Mouse (Mus musculus): ENCODE measurements around the gene Cd79a. TPM values are rescaled to one million over a fixed set of nuclear protein-coding genes. Genes with fewer than 3 reads are reported as not detected.

Cd79a gene
- polyA plus RNA-seq, 1 experiment = 0.15 TPM

DNA sequence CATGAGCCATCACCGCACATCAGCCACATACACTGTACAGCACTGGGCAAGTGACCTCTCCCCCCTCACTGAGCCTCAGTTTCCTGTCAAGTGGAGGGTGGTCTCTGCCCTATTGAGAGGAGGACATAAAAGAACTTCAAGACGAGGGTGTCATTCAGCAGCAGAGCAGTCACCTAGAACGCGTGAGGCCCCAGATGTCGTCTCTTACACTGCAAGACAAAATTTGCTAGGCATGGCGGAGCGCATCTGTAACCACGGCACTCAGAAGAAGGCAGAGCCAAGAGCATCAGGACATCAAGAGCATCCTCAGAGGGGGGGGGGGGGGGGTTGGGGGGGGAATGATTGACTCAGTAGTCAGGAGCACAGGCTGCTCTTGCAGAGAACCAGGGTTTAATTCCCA lies 912 bp upstream of the Cd79a start:
- no peaks in the 10 kb centered on the region for H3K36me3 ChIP-seq (ENCODE audit: control insufficient read depth, insufficient read depth, low read length)
- TF ChIP-seq CTCF (IDR thresholded peaks at IDR 0.05; ENCODE audit: control insufficient read depth, insufficient read depth, insufficient replicate concordance, low read depth, low read length) = no peak
- no peaks in the 10 kb centered on the region for H3K4me1 ChIP-seq (ENCODE audit: control insufficient read depth, insufficient read depth, low read length)
- no peak overlapping the region for H3K27ac ChIP-seq (ENCODE audit: control insufficient read depth, insufficient read depth, low read depth, low read length)
- no peaks in the 10 kb centered on the region for H3K27me3 ChIP-seq (ENCODE audit: control insufficient read depth, insufficient read depth, low read length)
- no peak overlapping the region for H3K4me3 ChIP-seq (ENCODE audit: control insufficient read depth, low read depth, low read length)

DNA sequence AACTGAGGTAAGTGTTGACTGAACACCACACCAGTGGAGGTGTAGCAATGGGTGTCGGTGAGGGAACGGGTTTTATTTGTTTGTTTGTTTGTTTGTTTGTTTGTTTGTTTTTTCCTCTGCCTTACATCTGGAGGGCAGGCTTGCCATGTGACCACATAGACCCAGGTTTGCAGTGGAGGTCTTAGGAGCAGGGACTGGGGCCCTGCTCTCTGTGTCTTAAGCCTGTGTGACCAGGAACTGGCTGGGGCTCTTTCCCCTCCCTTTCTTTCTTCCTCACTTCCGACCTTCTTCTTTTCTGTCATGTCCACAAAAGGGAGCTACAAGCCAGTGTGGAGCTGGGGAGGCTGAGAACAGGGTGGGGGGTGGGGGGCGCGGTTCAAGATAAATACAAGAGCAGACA lies 778 bp downstream of the Cd79a start:
- no peak overlapping the region for H3K4me3 ChIP-seq (ENCODE audit: control insufficient read depth, low read depth, low read length)
- H3K27ac ChIP-seq (ENCODE audit: control insufficient read depth, insufficient read depth, low read depth, low read length) = no peak overlapping the region
- H3K27me3 ChIP-seq (ENCODE audit: control insufficient read depth, insufficient read depth, low read length) = no peaks in the 10 kb centered on the region
- TF ChIP-seq POLR2A (IDR thresholded peaks at IDR 0.05; ENCODE audit: control insufficient read depth, low read depth, low read length) (no peak), CTCF (IDR thresholded peaks at IDR 0.05; ENCODE audit: control insufficient read depth, insufficient read depth, insufficient replicate concordance, low read depth, low read length) (no peak)
- no peaks in the 10 kb centered on the region for H3K36me3 ChIP-seq (ENCODE audit: control insufficient read depth, insufficient read depth, low read length)
- peaks cover 3% of the 10 kb centered on the region; the same call in 1 of the 2 replicates for H3K4me1 ChIP-seq (ENCODE audit: control insufficient read depth, insufficient read depth, low read length)

DNA sequence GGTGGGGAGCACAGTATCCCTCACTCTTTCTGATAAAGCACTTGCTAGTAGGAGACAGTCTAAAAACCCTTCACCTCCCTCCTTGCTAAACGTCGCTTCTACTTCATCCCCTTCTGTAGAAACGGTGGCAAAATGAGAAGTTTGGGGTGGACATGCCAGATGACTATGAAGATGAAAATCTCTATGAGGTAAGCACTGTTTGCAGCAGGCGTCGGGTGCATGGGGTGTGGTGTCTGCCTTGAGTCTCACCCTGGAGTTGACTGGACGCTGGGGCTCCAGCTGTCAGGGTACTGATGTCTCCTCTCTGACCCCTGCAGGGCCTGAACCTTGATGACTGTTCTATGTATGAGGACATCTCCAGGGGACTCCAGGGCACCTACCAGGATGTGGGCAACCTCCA lies 3.9 kb downstream of the Cd79a start:
- no peaks in the 10 kb centered on the region for H3K27me3 ChIP-seq (ENCODE audit: control insufficient read depth, insufficient read depth, low read length)

DNA sequence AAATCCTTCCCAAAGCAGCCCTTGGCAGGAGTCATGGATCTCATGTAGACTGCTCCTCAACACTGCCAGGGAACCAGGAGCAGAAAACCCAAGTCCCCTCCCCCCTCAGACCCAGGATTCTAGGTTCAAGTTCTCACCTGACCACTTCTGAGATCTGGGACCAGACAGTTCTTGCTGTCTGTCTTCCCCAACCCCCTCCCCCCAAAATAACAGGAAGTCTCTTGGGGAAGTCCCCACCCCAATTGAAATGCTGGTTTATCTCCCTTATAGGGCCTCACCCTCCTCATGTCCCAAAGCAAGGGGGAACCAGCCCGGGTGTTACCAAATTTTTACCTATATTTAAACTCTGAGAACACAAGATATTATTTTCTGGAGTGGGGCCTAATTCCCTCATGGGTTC lies 4.7 kb downstream of the Cd79a start:
- Histone ChIP-seq H3K36me3 (ENCODE audit: control insufficient read depth, insufficient read depth, low read length) (no peaks in the 10 kb centered on the region), H3K4me1 (ENCODE audit: control insufficient read depth, insufficient read depth, low read length) (peaks cover 3% of the 10 kb centered on the region; the same call in 1 of the 2 replicates), H3K27me3 (ENCODE audit: control insufficient read depth, insufficient read depth, low read length) (no peaks in the 10 kb centered on the region), H3K27ac (ENCODE audit: control insufficient read depth, insufficient read depth, low read depth, low read length) (no peak overlapping the region), H3K4me3 (ENCODE audit: control insufficient read depth, low read depth, low read length) (no peak overlapping the region)
- TF ChIP-seq CTCF (IDR thresholded peaks at IDR 0.05; ENCODE audit: control insufficient read depth, insufficient read depth, insufficient replicate concordance, low read depth, low read length) = no peak

More for the DNA sequence above, 3.9 kb downstream of the Cd79a start:
- no peaks in the 10 kb centered on the region for H3K36me3 ChIP-seq (ENCODE audit: control insufficient read depth, insufficient read depth, low read length)
- H3K4me1 ChIP-seq (ENCODE audit: control insufficient read depth, insufficient read depth, low read length) = peaks cover 3% of the 10 kb centered on the region; the same call in 1 of the 2 replicates
- no peak overlapping the region for H3K27ac ChIP-seq (ENCODE audit: control insufficient read depth, insufficient read depth, low read depth, low read length)
- TF ChIP-seq POLR2A (IDR thresholded peaks at IDR 0.05; ENCODE audit: control insufficient read depth, low read depth, low read length) (no peak), CTCF (IDR thresholded peaks at IDR 0.05; ENCODE audit: control insufficient read depth, insufficient read depth, insufficient replicate concordance, low read depth, low read length) (no peak)
- H3K4me3 ChIP-seq (ENCODE audit: control insufficient read depth, low read depth, low read length) = no peak overlapping the region

DNA sequence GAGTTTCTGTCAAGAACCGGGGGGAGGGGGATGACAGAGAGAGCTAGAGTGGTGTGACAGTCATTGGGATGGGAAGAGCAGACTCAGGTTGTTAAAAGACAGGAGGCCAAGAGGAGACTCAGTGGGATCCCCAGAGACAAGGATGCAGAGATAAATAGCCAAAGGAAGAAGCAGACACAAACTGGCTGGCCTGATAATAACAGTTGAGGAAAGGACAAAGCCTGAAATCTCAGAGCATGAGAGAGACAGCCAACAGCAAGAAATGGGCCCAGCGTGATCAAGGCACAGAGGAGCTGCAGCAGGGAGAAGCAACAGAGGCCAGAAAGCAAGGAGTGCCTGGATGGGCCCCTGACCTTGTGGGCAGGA lies 5.1 kb downstream of the Cd79a start:
- H3K27ac ChIP-seq (ENCODE audit: control insufficient read depth, insufficient read depth, low read depth, low read length) = peak overlapping the region; percentile 56; the same call in 1 of the 2 replicates
- peak overlapping the region; percentile 71 for H3K4me3 ChIP-seq (ENCODE audit: control insufficient read depth, low read depth, low read length)
- peaks cover 3% of the 10 kb centered on the region; the same call in 1 of the 2 replicates for H3K4me1 ChIP-seq (ENCODE audit: control insufficient read depth, insufficient read depth, low read length)
- no peak for TF ChIP-seq POLR2A (IDR thresholded peaks at IDR 0.05; ENCODE audit: control insufficient read depth, low read depth, low read length)
- no peak for TF ChIP-seq CTCF (IDR thresholded peaks at IDR 0.05; ENCODE audit: control insufficient read depth, insufficient read depth, insufficient replicate concordance, low read depth, low read length)
- no peaks in the 10 kb centered on the region for H3K36me3 ChIP-seq (ENCODE audit: control insufficient read depth, insufficient read depth, low read length)
- H3K27me3 ChIP-seq (ENCODE audit: control insufficient read depth, insufficient read depth, low read length) = no peaks in the 10 kb centered on the region

DNA sequence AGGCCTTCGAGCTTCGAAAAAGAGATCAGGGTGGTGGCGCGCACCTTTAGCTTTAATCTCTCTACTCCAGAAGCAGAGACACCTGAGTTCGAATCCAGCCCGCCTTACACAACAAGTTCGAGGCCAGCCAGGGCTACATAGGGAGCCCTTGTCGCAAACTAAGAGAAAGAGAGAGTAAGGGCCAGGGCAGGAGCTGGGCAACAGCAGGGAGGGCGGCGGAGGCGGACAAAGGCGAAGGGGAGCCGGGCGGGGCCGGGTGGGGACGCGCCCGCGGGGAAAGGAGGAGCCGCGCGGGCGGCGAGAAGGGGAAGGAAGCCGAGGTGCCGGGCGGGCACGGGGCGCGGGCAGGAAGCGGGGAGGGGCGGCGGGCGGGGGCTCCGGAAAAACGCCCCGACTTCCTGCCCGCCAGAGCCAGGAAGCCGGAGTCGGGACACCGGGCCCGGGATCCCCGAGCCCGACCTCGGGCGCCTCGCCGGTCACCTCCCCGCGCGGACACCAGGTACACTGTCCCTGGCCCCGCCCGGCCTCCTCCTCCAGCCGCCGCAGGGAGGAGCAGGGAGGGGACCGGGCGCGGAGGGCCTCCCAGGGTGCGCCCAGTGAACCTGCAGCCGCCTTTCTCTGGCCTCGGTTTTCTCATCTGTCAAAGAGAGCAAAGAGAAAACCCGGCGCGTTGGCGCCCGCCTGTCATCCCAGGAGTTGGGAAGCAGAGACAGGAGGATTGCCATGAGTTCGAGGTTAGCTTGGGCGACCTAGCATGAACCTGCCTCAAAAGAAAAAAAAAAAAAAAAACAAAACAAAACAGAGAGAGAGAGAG lies 5.7 kb downstream of the Cd79a start, which contains the start of gene Arhgef1:
Gene Arhgef1 (plus strand): TSS at position 283 of the 814 bp plus-strand sequence.
- peak within 1 kb of the TSS; percentile 56 for H3K27ac ChIP-seq (ENCODE audit: control insufficient read depth, insufficient read depth, low read depth, low read length)
- H3K27me3 ChIP-seq (ENCODE audit: control insufficient read depth, insufficient read depth, low read length) = no peaks in the 10 kb centered on the region
- peaks cover 3% of the 10 kb centered on the region; the same call in 1 of the 2 replicates for H3K4me1 ChIP-seq (ENCODE audit: control insufficient read depth, insufficient read depth, low read length)
- TF ChIP-seq CTCF (IDR thresholded peaks at IDR 0.05; ENCODE audit: control insufficient read depth, insufficient read depth, insufficient replicate concordance, low read depth, low read length) = no peak
- peak within 1 kb of the TSS; percentile 71 for H3K4me3 ChIP-seq (ENCODE audit: control insufficient read depth, low read depth, low read length)
- no peaks in the 10 kb centered on the region for H3K36me3 ChIP-seq (ENCODE audit: control insufficient read depth, insufficient read depth, low read length)

DNA sequence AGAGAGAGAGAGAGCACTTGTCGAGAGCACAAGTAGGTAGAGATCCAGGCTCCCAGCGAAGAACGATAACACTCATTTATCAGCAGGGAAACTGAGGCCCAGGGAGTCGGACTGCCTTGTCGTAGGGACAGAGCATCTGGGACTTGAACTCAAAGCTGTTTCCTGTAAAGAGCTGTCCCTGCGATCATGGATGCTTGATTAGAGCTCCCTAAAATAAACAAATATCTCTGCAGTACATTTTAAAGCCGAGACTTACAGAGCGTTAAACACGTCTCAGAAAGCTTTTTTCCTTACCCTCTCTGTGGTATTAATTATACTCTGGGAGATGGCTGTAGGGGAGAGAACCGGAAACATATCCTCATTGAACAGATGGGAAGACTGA lies 6.3 kb downstream of the Cd79a start:
- no peak for TF ChIP-seq POLR2A (IDR thresholded peaks at IDR 0.05; ENCODE audit: control insufficient read depth, low read depth, low read length)
- TF ChIP-seq CTCF (IDR thresholded peaks at IDR 0.05; ENCODE audit: control insufficient read depth, insufficient read depth, insufficient replicate concordance, low read depth, low read length) = no peak
- Histone ChIP-seq H3K4me3 (ENCODE audit: control insufficient read depth, low read depth, low read length) (peak overlapping the region; percentile 71), H3K4me1 (ENCODE audit: control insufficient read depth, insufficient read depth, low read length) (peaks cover 3% of the 10 kb centered on the region; the same call in 1 of the 2 replicates), H3K27me3 (ENCODE audit: control insufficient read depth, insufficient read depth, low read length) (no peaks in the 10 kb centered on the region), H3K27ac (ENCODE audit: control insufficient read depth, insufficient read depth, low read depth, low read length) (peak overlapping the region; percentile 39; the same call in 1 of the 2 replicates), H3K36me3 (ENCODE audit: control insufficient read depth, insufficient read depth, low read length) (no peaks in the 10 kb centered on the region)
